Mouse (Mus musculus): ENCODE data around the gene Galnt18. TPM values are rescaled to one million over a fixed set of nuclear protein-coding genes. Genes with fewer than 3 reads are reported as not detected.

Galnt18 gene
- polyA plus RNA-seq, 1 experiment, result 11.9 TPM

DNA sequence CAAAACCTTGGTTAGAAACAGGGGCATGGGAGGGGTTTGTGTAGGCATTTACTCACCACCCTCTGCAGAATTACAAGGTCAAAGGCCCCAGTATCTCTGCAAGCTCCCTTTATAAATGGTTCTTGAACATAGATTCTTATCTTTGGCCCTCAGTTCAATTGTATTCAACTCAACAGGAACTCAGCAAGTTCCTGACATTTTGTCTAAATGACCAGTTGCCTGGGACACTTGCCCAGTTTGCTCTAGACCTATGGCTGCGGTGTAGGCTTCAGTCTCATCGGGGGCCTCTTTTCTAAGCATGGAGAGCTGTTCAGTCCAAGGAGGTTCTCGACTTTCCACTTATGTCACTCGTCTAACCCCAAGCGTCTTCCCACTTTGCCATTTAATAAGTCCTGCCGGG lies 1.5 kb upstream of the Galnt18 start:
- Histone ChIP-seq H3ac (ENCODE audit: control insufficient read depth, insufficient read length, low read depth) (no peak overlapping the region), H3K4me3 (ENCODE audit: insufficient read depth, poor library complexity, severe bottlenecking) (no peak overlapping the region), H3K36me3 (ENCODE audit: control insufficient read depth, insufficient read depth) (no peaks in the 10 kb centered on the region), H3K27me3 (ENCODE audit: control insufficient read depth, insufficient read depth, insufficient read length) (no peaks in the 10 kb centered on the region), H3K79me3 (ENCODE audit: low read depth) (no peaks in the 10 kb centered on the region), H3K79me2 (ENCODE audit: control insufficient read depth, insufficient read depth) (no peaks in the 10 kb centered on the region)
- no peak for TF ChIP-seq CEBPB (IDR thresholded peaks at IDR 0.05; ENCODE audit: low read depth)
- TF ChIP-seq CTCF (IDR thresholded peaks at IDR 0.05; ENCODE audit: control insufficient read depth, insufficient read depth, insufficient read length), result no peak
- no peak for TF ChIP-seq MYOG (IDR thresholded peaks at IDR 0.05; ENCODE audit: control insufficient read depth, extremely low read depth, insufficient read length)
- no peak for TF ChIP-seq MYOD1 (IDR thresholded peaks at IDR 0.05; ENCODE audit: control insufficient read depth, insufficient read length, low read depth)
- TF ChIP-seq FOSL1 (IDR thresholded peaks at IDR 0.05; ENCODE audit: insufficient read depth, low read length, poor library complexity, severe bottlenecking), result no peak
- no peak for TF ChIP-seq USF1 (IDR thresholded peaks at IDR 0.05; ENCODE audit: low read depth)
- no peak for TF ChIP-seq MAX (IDR thresholded peaks at IDR 0.05)

DNA sequence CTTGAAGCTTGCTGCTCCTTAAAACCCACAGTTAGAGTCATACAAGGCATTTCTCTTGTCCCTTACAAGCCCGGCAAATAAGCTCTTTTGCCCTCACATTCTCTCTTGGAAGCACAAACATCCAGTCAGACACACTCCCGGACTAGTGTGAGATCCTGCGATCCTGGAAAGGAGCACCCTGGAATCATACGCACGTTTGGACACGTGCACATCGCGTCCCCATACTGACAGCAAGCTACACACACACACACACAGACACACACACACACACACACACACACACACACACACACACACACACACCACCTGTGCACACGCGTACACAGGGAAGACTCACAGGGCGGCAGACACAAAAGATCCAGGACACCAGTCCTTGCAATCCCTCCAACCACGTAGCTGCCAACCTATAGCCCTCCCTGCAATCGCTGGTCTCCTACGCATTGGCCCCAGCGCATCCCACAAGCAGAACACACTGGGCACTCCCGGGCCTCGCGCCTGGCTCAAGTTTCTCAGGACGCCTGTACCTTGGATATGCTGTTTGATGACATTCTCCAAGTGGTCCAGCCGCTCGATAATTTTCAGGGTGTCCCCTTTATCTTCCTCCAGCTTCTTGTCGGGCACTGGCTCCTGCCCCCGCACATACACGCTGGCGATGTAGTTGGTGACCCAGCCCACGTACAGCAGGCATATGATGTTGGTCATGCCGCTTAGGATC lies 831 bp downstream of the Galnt18 start:
- TF ChIP-seq MAX (IDR thresholded peaks at IDR 0.05) (no peak), FOSL1 (IDR thresholded peaks at IDR 0.05; ENCODE audit: insufficient read depth, low read length, poor library complexity, severe bottlenecking) (no peak), MYOG (IDR thresholded peaks at IDR 0.05; ENCODE audit: control insufficient read depth, extremely low read depth, insufficient read length) (no peak), USF1 (IDR thresholded peaks at IDR 0.05; ENCODE audit: low read depth) (no peak), MYOD1 (IDR thresholded peaks at IDR 0.05; ENCODE audit: control insufficient read depth, insufficient read length, low read depth) (no peak), CEBPB (IDR thresholded peaks at IDR 0.05; ENCODE audit: low read depth) (no peak), CTCF (IDR thresholded peaks at IDR 0.05; ENCODE audit: control insufficient read depth, insufficient read depth, insufficient read length) (no peak)

DNA sequence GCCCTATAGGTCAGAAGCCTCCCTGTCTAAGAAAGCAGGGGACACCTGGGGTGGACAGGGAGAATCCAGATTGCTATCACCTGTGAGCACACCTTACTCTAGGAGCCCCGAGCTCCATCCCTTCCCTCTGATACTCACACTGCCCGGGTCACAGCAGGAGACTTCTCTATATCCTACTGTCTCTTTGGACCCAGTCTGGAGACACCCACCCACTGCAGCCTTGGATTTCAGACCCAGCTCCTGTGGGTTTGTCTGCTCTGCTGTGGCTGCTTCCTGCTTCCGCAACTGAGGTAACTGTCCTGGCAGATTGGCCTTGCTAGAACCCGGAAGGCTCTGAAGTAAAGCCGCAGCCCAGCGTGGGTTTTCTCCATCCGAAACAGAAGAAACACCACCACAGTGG lies 1.6 kb downstream of the Galnt18 start:
- H3ac ChIP-seq (ENCODE audit: control insufficient read depth, insufficient read length, low read depth), result no peak overlapping the region
- H3K4me3 ChIP-seq (ENCODE audit: insufficient read depth, poor library complexity, severe bottlenecking), result no peak overlapping the region
- TF ChIP-seq CTCF (IDR thresholded peaks at IDR 0.05; ENCODE audit: control insufficient read depth, insufficient read depth, insufficient read length) (no peak), MYOG (IDR thresholded peaks at IDR 0.05; ENCODE audit: control insufficient read depth, extremely low read depth, insufficient read length) (no peak), FOSL1 (IDR thresholded peaks at IDR 0.05; ENCODE audit: insufficient read depth, low read length, poor library complexity, severe bottlenecking) (no peak), MAX (IDR thresholded peaks at IDR 0.05) (no peak), MYOD1 (IDR thresholded peaks at IDR 0.05; ENCODE audit: control insufficient read depth, insufficient read length, low read depth) (no peak), CEBPB (IDR thresholded peaks at IDR 0.05; ENCODE audit: low read depth) (no peak), USF1 (IDR thresholded peaks at IDR 0.05; ENCODE audit: low read depth) (no peak)
- no peaks in the 10 kb centered on the region for H3K79me3 ChIP-seq (ENCODE audit: low read depth)
- no peaks in the 10 kb centered on the region for H3K27me3 ChIP-seq (ENCODE audit: control insufficient read depth, insufficient read depth, insufficient read length)
- H3K79me2 ChIP-seq (ENCODE audit: control insufficient read depth, insufficient read depth), result no peaks in the 10 kb centered on the region
- H3K36me3 ChIP-seq (ENCODE audit: control insufficient read depth, insufficient read depth), result no peaks in the 10 kb centered on the region

More for the DNA sequence above, 831 bp downstream of the Galnt18 start:
- Histone ChIP-seq H3ac (ENCODE audit: control insufficient read depth, insufficient read length, low read depth) (peak overlapping the region; percentile 53), H3K4me3 (ENCODE audit: insufficient read depth, poor library complexity, severe bottlenecking) (no peak overlapping the region), H3K79me3 (ENCODE audit: low read depth) (no peaks in the 10 kb centered on the region), H3K36me3 (ENCODE audit: control insufficient read depth, insufficient read depth) (no peaks in the 10 kb centered on the region), H3K27me3 (ENCODE audit: control insufficient read depth, insufficient read depth, insufficient read length) (no peaks in the 10 kb centered on the region), H3K79me2 (ENCODE audit: control insufficient read depth, insufficient read depth) (no peaks in the 10 kb centered on the region)

GRCm38 (mm10) chr7:111777186-111777585 lies 2.6 kb downstream of the Galnt18 start:
- Histone ChIP-seq H3K4me3 (ENCODE audit: insufficient read depth, poor library complexity, severe bottlenecking) (no peak overlapping the region), H3K79me3 (ENCODE audit: low read depth) (no peaks in the 10 kb centered on the region), H3K36me3 (ENCODE audit: control insufficient read depth, insufficient read depth) (no peaks in the 10 kb centered on the region), H3ac (ENCODE audit: control insufficient read depth, insufficient read length, low read depth) (no peak overlapping the region), H3K79me2 (ENCODE audit: control insufficient read depth, insufficient read depth) (no peaks in the 10 kb centered on the region), H3K27me3 (ENCODE audit: control insufficient read depth, insufficient read depth, insufficient read length) (no peaks in the 10 kb centered on the region)
- TF ChIP-seq USF1 (IDR thresholded peaks at IDR 0.05; ENCODE audit: low read depth), result no peak
- TF ChIP-seq MAX (IDR thresholded peaks at IDR 0.05), result no peak
- TF ChIP-seq FOSL1 (IDR thresholded peaks at IDR 0.05; ENCODE audit: insufficient read depth, low read length, poor library complexity, severe bottlenecking), result no peak
- no peak for TF ChIP-seq CTCF (IDR thresholded peaks at IDR 0.05; ENCODE audit: control insufficient read depth, insufficient read depth, insufficient read length)
- no peak for TF ChIP-seq CEBPB (IDR thresholded peaks at IDR 0.05; ENCODE audit: low read depth)
- no peak for TF ChIP-seq MYOG (IDR thresholded peaks at IDR 0.05; ENCODE audit: control insufficient read depth, extremely low read depth, insufficient read length)

GRCm38 (mm10) chr7:111776160-111776559 lies 3.6 kb downstream of the Galnt18 start:
- Histone ChIP-seq H3K36me3 (ENCODE audit: control insufficient read depth, insufficient read depth) (no peaks in the 10 kb centered on the region), H3K79me3 (ENCODE audit: low read depth) (no peaks in the 10 kb centered on the region), H3K79me2 (ENCODE audit: control insufficient read depth, insufficient read depth) (no peaks in the 10 kb centered on the region), H3K4me3 (ENCODE audit: insufficient read depth, poor library complexity, severe bottlenecking) (no peak overlapping the region), H3K27me3 (ENCODE audit: control insufficient read depth, insufficient read depth, insufficient read length) (no peaks in the 10 kb centered on the region), H3ac (ENCODE audit: control insufficient read depth, insufficient read length, low read depth) (no peak overlapping the region)
- no peak for TF ChIP-seq MYOD1 (IDR thresholded peaks at IDR 0.05; ENCODE audit: control insufficient read depth, insufficient read length, low read depth)
- TF ChIP-seq USF1 (IDR thresholded peaks at IDR 0.05; ENCODE audit: low read depth), result no peak
- TF ChIP-seq MYOG (IDR thresholded peaks at IDR 0.05; ENCODE audit: control insufficient read depth, extremely low read depth, insufficient read length), result no peak
- TF ChIP-seq CEBPB (IDR thresholded peaks at IDR 0.05; ENCODE audit: low read depth), result no peak
- no peak for TF ChIP-seq MAX (IDR thresholded peaks at IDR 0.05)
- no peak for TF ChIP-seq CTCF (IDR thresholded peaks at IDR 0.05; ENCODE audit: control insufficient read depth, insufficient read depth, insufficient read length)
- no peak for TF ChIP-seq FOSL1 (IDR thresholded peaks at IDR 0.05; ENCODE audit: insufficient read depth, low read length, poor library complexity, severe bottlenecking)

Data from C2C12 (cell line).